Mouse (Mus musculus) spleen, adult 2 months (tissue): Measurements from ENCODE around the gene Scgb2a2.

Experiments
- CTCF ChIP-seq: fragments of 200-500 bp; IDR thresholded peaks from 2 replicates; pipeline ENCODE4 v1.5.1; 2011; ENCODE audit warnings: mild to moderate bottlenecking, inconsistent platforms; ENCODE audit not compliant: insufficient read depth, insufficient read length, insufficient replicate concordance; ENCODE audit errors: extremely low read depth
- POLR2A ChIP-seq: fragments of 200-500 bp; IDR thresholded peaks from 2 replicates; pipeline ENCODE4 v1.6.1; 2011; ENCODE audit warnings: low read depth, low read length, inconsistent platforms

- no peak for TF ChIP-seq POLR2A
- no peak for TF ChIP-seq CTCF
Observed at GRCm38 (mm10) chr19:9896067-9896466, 48.7 kb downstream of the Scgb2a2 start.
